Comparison of ENCODE assay signal across 17 mouse cellular contexts in the genomic region with DNA sequence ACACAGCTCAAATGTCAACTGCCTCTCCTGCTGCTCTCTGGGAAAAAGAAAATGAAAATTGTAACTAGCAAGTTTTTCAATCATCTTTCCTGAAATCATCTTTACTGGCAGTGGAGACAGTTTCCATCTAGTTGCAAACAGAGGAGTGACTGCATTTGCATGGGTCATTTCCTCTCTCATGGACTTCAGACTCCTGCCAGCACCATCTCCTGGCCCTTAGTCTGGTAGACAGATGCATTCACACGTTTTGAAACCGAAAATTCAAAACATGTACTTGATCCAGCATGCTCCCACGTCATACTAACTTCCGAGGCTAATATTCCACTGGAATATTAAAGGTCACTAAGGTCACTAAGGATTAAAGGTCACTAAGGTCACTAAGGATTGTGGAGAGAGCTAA. TPM values are rescaled to one million over a fixed set of nuclear protein-coding genes. Genes with fewer than 3 reads are reported as not detected.
DNase-seq lines count a peak whose midpoint lies in the region; TF ChIP-seq lines count a peak whose summit lies in the region.
"Not testable (repeated sequence)": the region's sequence is repeated elsewhere in the genome, so short reads cannot be mapped to it uniquely, and the experiment has no call there.
"Had no signal": no experiment of that assay in that cellular context is flagged by ENCODE, and none has a peak within 500 bp of the region (broad histone marks: within the 10 kb centered on the region; RNA-seq: fewer than 3 reads in every experiment).

No protein-coding gene starts in this region.

- WGBS in kidney, adult 2 months, result 25% methylated on average over 4 of the region's 4 CpGs

- TF ChIP-seq CTCF in kidney, adult 2 months (conservative IDR thresholded peaks at IDR 0.05; ENCODE audit: insufficient read depth, insufficient read length, low read depth, low read length), result not testable (repeated sequence)

- H3K4me1 ChIP-seq in kidney, adult 2 months (ENCODE audit: control insufficient read depth, insufficient read depth, low read length), result not testable (repeated sequence)

- not testable (repeated sequence) for H3K4me3 ChIP-seq in kidney, adult 2 months (ENCODE audit: insufficient read depth, low read depth, low read length)

- H3K27ac ChIP-seq in kidney, adult 2 months (ENCODE audit: insufficient read depth, low read depth, low read length), result not testable (repeated sequence)

- H3K36me3 ChIP-seq in kidney, adult 2 months (ENCODE audit: control insufficient read depth, insufficient read depth, low read length), result not testable (repeated sequence)

- peak; percentile 20 for DNase-seq in kidney, adult 11 months
- DNase-seq in kidney, adult 2 months, result peak; percentile 53
- peak; percentile 54 for DNase-seq in kidney, adult 9 months
- peak; percentile 4 for DNase-seq in kidney, postnatal 14 days
- peak; percentile 25 to 29 for DNase-seq in kidney, postnatal 36 days

- TF ChIP-seq POLR2A in kidney, adult 2 months (IDR thresholded peaks at IDR 0.05; ENCODE audit: low read depth, low read length), result not testable (repeated sequence)

- H3K27me3 ChIP-seq in kidney, adult 2 months (replicated peaks; ENCODE audit: control insufficient read depth, insufficient read depth, low read length), result not testable (repeated sequence)

RNA-seq across cellular contexts. Expression of gene Gm3248, which starts 0.9 kb away (rescaled TPM):
- polyA plus RNA-seq in kidney, adult 2 months (2012; rRNA removed), result 0.04 TPM in 1 of 2 replicates, not detected in the other
- polyA plus RNA-seq: G1E, Patski had no signal

RNA-seq across cellular contexts. Expression of gene Gm3453, which starts 16.5 kb away (rescaled TPM):
- polyA plus RNA-seq in kidney, adult 2 months (2012; rRNA removed), result not detected in 2 replicates
- polyA plus RNA-seq: activated CD4-positive, CD25-positive, alpha-beta regulatory T cell, adult 4 months; CD4-positive, CD25-positive, alpha-beta regulatory T cell, adult 4 months; cerebellum, adult 2 months; cortical plate, adult 2 months; embryonic facial prominence, embryonic 10.5 days; embryonic facial prominence, embryonic 12.5 days; embryonic facial prominence, embryonic 14.5 days; forebrain, embryonic 11.5 days; forebrain, embryonic 13.5 days; forebrain, embryonic 15.5 days; G1E; Patski had no signal

Comparison
In these comparisons a context has a peak if more than half of its experiments do, and no peak if none do; other contexts are left out.
1. DNase-seq: peak in every context shown above with its lines; median percentile 54 in kidney, adult 9 months; 53 in kidney, adult 2 months; 27 in kidney, postnatal 36 days; 20 in kidney, adult 11 months; 4 in kidney, postnatal 14 days.